Mouse (Mus musculus) spleen, postnatal 14 days (tissue): Measurements from ENCODE around the gene Fkbp10.

Source experiments
- DNase-seq, 2 experiments: peaks; one replicate each; pipeline ENCODE4 v3.0.0; 2021 to 2022; ENCODE audit warnings: low spot score in 2 of 2

Gene Fkbp10

DNA sequence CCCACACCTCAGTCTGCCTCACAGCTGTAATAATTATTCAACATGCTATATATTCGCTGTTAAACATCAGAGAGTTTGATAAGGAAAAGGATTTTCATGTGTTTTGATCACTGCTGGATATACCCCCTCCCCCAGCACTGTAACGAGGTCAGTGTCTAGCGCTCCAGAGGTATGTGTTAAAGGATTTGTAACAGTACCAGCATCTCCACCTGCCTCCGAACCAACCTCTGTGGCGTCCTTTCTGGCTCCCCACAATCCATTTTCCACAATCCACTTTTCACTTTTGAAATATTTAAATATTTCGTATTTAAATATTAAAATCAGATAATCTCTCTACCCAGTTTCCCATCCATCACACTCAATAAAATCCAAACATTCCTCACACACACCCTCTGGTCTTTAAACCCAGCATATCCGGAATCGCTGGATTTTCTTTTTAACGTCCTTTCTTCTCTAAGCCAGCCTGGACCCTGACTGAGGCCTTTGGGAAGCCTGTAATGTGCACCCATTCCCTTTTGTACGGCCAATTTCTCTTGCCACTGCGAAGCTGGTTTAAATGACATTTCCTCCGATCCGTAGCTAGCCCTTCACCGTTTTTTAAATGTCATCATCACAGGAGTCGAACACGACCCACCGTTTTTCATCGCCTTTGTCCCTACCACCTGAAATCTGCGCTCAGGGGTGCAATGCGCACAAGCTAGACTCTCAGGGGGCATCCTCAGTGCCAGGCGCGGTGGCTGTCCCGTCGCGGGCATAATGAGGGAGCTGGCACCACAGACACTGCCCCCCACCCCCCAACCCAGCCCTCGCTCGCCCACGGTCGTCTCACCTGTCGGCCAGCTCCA, 56.1 kb downstream of the Fkbp10 start:
- no peak for DNase-seq

DNA sequence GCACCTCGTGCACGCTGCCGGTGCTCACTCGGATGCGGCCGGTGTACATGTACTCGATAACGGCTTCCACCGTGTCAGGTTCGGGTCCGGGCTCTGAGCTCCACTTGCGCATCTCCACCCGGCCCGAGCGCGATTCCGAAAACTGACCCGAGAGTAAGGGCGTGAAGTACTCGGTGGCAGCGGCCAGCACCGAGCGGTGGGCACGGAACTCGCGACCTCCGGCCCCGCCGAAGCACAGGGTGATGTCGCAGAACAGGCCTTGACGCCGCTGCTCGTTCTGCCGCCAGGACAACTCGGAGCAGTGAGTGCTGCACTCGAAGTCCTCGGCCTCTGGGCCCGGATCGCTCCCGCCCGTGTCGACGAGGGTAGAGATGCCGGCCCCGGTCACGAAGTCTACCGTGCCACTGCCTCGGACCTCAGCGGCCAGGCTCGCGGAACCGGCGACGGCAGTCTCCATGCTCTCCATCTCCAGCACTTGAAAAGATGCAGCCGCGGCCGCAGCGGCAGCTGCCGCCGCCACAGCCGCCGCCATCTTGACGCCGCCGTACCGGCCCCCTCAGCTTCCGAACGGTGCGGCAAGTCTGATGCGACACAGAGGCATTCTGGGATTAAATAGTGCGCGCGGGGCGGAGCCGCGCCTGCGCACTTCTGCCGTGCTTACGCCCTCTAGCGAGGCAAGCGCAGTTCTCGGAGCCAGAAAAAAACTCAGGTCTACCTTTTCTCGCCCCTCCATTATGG, 56.9 kb downstream of the Fkbp10 start, which contains the start of gene Klhl11:
Klhl11 (minus strand) TSS at position 545 of the 738 bp plus-strand sequence.
- DNase-seq = peak; percentile 84 to 90

DNA sequence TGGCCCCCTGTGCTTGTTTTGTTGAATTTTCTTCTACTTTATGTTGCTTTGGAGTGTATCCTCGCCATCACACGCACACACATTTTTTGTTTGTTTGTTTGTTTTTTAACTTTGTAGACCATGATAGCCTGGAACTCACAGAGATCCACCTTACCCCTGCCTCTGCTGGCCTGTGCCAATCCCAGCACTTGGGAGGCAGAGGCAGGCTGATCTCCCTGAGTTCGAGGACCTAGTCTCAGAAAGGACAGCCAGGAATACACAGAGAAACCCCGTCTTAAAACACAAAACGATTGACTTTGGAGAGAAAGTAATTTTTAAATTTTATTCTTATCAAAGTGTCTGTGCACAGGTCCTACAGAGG, 57.4 kb downstream of the Fkbp10 start:
- no peak for DNase-seq
